Mouse (Mus musculus) lung, postnatal 0 days (tissue): Measurements from ENCODE around the gene Vav2.

Experiments
- CTCF ChIP-seq: IDR thresholded peaks from 2 replicates; pipeline ENCODE4 v1.5.1; 2016; ENCODE audit warnings: antibody characterized with exemption, mild to moderate bottlenecking
- EP300 ChIP-seq: IDR thresholded peaks from 2 replicates; pipeline ENCODE4 v1.6.1; 2016; ENCODE audit warnings: antibody characterized with exemption, mild to moderate bottlenecking, control low read depth

GRCm38 (mm10) chr2:27377164-27377563, 49.7 kb downstream of the Vav2 start:
- TF ChIP-seq CTCF: no peak
- TF ChIP-seq EP300: no peak
